Mouse (Mus musculus): ENCODE data around the gene Zan. TPM values are rescaled to one million over a fixed set of nuclear protein-coding genes. Genes with fewer than 3 reads are reported as not detected.

Zan gene
- polyA plus RNA-seq, 1 experiment = not detected

DNA sequence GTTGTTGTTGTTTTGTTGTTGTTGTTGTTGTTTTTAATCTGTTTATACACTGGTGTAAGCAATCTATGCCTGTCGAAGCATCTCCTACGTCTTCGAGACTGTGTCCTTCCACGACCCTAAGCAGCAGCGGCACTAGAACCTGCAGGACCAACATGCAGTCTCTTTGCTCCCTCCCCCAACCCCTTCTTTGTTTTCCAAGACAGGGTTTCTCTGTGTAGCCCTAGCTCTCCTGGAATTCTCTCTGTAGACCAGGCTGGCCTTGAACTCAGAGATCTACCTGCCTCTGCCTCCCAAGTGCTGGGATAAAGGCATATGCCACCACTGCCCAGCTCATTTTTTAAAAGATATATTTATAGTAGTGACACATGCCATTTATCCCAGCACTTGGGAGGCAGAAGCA is 133.5 kb downstream of the Zan start:
- H3K4me1 ChIP-seq (ENCODE audit: control insufficient read depth, insufficient read depth, insufficient read length, low read length) = peaks cover 8% of the 10 kb centered on the region
- no peak overlapping the region for H3K4me3 ChIP-seq (ENCODE audit: insufficient read depth, low read depth, low read length)
- H3K27ac ChIP-seq (replicated peaks; ENCODE audit: low read depth, low read length) = no peak overlapping the region

DNA sequence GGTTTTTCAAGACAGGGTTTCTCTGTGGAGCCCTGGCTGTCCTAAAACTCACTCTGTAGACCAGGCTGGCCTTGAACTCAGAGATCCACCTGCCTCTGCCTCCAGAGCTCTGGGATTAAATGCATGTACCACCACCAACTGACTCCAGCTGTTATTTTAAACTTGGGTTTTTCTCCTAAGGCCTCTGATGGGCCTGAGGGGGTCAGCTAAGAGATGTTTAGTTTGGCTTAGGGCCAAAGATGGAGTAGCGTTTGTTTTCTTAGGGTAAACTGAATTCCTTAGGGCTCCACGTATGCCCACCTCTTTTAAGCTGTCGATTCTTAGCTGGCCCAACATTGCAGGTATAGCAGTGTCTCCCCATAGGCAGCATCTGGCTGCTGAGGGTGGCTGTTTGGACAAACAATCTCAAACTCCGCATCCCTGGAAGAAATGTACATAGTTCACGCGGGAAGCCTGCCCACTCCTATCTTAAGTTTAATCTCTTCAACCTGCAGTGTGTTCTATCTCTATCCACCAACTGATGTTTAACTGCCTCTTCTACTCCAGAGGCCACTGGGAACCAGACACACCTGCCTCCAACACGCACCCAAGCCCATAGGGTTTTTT is 134.4 kb downstream of the Zan start:
- no peak overlapping the region for H3K4me3 ChIP-seq (ENCODE audit: insufficient read depth, low read depth, low read length)
- H3K27ac ChIP-seq (replicated peaks; ENCODE audit: low read depth, low read length) = no peak overlapping the region
- peaks cover 13% of the 10 kb centered on the region for H3K4me1 ChIP-seq (ENCODE audit: control insufficient read depth, insufficient read depth, insufficient read length, low read length)

DNA sequence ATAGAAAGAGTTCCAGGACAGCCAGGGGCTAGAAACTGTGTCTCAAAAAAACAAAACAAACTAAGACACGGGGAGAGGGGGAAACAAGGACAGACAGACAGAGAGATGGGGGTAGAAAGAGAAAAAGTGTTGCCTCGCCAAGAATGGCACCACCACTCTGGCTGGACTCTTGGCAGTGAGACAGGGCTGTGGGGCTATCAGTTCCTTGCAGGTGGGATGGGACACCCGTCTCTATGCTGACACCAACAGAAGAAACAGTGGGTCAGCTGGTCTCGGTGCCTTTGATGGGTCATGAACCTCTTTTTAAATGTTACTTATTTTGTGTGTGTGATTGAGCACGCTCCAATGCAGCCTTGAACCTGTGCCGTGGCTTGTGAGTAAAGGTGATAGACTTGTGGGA is 136.6 kb downstream of the Zan start:
- Histone ChIP-seq H3K4me3 (ENCODE audit: insufficient read depth, low read depth, low read length) (no peak overlapping the region), H3K27ac (replicated peaks; ENCODE audit: low read depth, low read length) (peak overlapping the region; percentile 96), H3K4me1 (ENCODE audit: control insufficient read depth, insufficient read depth, insufficient read length, low read length) (peaks cover 13% of the 10 kb centered on the region)

DNA sequence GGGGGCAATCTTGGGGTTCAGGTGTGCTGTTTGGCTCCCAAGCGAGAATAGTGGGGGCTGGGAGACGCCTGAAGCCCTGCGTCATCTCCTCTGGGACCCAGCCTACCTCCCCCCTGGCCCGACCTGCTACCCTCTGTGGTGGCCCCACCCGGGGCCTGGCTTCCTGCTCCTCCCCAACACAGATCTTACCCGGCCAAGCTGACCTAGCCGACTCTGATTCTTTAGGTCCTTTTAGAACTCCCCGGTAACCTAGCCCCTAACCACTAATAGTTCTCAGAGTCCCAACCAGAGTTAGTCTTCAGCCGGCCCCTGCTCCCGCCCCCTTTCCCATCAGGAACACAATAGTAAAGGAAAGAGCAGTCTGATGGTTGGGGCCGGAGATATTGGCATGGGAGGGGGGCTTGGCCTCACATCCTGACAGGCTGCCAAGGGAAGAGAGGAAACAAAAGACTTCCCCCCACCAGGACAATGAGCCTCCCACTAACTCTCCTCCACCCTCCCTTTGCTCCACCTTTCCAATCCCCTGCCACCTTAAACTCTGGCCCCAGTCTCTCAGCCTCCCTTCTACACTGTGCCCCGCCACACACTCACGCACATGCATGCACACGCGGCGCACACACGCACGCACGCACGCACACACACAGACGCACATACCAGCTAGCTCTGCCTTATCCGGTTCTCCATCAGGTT is 137.4 kb downstream of the Zan start:
- peak overlapping the region; percentile 96 for H3K27ac ChIP-seq (replicated peaks; ENCODE audit: low read depth, low read length)
- H3K4me1 ChIP-seq (ENCODE audit: control insufficient read depth, insufficient read depth, insufficient read length, low read length) = peaks cover 13% of the 10 kb centered on the region
- H3K4me3 ChIP-seq (ENCODE audit: insufficient read depth, low read depth, low read length) = peak overlapping the region; percentile 64

DNA sequence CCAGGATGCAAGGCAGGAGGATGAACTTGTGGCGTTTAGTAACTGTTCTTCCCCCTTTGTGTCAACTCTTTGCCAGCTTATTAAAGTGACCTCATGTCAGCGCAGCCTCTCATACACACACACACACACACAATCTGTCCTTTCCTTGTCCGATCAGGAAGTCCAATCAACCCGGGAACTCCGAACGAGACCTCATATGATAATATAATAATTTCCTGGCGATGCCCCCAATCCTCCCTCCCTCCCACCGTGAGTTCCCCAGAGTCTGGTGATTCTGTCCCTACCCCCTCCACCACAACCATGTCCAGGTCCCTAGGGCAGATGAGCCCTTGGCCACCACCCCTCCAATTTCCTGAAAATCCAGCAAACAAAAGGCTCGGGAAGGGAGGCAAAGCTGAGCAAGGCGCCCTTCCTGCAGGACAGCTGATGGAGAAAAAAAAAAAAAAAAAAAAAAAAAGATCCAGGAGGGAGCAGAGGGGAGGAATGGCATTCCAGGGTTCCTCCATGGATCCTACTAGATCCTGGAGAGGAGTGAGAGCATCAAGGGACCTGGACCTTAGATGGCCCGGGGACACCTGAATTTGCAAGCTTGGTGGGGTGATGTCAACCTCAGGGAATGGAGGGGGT is 138.1 kb downstream of the Zan start:
- peak overlapping the region; percentile 96 for H3K27ac ChIP-seq (replicated peaks; ENCODE audit: low read depth, low read length)
- peaks cover 13% of the 10 kb centered on the region for H3K4me1 ChIP-seq (ENCODE audit: control insufficient read depth, insufficient read depth, insufficient read length, low read length)
- H3K4me3 ChIP-seq (ENCODE audit: insufficient read depth, low read depth, low read length) = peak overlapping the region; percentile 64

DNA sequence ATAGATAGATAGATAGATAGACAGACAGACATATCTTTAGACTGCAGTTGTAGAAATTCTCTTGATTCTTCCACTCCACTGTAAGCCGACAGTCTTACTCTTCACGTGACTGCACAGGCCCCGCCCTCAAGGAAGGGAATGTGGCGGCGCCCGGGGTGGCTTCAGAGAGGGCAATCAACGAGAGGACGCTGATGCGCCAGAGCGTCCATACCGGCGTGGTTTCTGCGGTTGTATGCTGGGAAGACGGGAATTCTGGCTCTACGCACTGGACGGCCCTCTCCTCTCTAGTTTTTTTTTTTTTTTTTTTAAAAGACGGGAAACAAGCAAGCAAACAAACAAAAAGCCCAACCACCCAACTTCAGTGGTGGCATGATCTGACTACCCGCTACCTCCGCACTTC is 138.6 kb downstream of the Zan start:
- H3K4me1 ChIP-seq (ENCODE audit: control insufficient read depth, insufficient read depth, insufficient read length, low read length) = peaks cover 13% of the 10 kb centered on the region
- peak overlapping the region; percentile 64 for H3K4me3 ChIP-seq (ENCODE audit: insufficient read depth, low read depth, low read length)
- peak overlapping the region; percentile 96 for H3K27ac ChIP-seq (replicated peaks; ENCODE audit: low read depth, low read length)

DNA sequence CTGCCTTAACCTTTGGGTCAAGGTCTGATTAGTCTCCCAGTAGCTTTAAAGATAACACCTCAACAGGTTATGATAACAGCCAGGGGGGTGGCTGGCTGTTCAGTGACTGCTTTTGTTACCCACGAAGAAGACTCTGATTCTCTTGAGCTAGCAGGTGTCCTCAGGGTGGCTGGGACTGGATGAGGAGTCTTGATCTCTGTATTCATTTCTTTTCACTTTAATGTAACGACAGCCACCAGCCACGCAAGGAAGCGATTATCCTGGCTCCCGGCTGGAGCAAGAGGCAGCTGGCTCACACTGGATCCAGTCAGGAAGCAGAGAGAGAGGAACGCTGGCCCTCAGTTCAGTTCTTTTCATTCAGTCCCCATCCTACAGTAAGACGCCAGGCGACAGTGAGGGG is 139.7 kb downstream of the Zan start:
- no peak overlapping the region for H3K27ac ChIP-seq (replicated peaks; ENCODE audit: low read depth, low read length)
- H3K4me3 ChIP-seq (ENCODE audit: insufficient read depth, low read depth, low read length) = no peak overlapping the region; the same call in 1 of the 2 replicates
- peaks cover 13% of the 10 kb centered on the region for H3K4me1 ChIP-seq (ENCODE audit: control insufficient read depth, insufficient read depth, insufficient read length, low read length)

DNA sequence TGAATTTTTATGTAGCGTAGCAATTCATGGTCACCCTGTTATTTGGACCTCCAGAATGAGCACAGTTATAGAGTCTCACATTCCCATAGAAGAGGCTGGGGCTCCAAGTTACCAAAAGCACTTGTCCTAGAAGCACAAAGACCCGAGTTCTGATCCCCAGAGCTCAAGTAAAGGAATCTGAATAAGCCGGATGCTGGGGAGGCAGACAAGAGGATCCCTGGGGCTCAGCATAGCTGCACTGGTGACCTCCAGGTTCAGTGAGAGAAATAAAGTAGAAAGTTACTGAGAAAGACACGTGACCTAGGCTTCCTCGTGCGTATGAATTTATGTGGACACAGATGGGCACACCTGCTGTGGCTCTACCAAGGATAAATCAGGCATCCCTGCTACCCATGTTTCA is 141.8 kb downstream of the Zan start:
- Histone ChIP-seq H3K4me1 (ENCODE audit: control insufficient read depth, insufficient read depth, insufficient read length, low read length) (peaks cover 6% of the 10 kb centered on the region), H3K27ac (replicated peaks; ENCODE audit: low read depth, low read length) (no peak overlapping the region), H3K4me3 (ENCODE audit: insufficient read depth, low read depth, low read length) (no peak overlapping the region)

DNA sequence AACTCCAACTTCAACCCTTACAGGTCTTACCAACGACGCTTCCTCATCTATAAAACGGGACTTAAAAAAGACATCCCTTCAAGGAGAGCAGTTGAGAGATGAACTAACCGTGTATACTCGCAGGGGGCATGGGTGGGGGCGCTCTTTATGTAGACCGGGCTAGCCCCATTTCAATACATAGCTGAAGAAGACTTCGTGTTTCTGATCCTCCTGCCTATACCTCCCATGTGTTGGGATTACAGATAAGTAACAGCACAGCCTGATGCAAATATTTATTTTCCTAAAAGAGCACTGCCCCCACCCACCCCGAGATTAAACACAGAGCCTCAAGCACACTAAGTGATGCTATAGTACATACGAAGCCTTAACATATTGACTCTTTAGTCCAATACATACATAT is 142.5 kb downstream of the Zan start:
- Histone ChIP-seq H3K4me1 (ENCODE audit: control insufficient read depth, insufficient read depth, insufficient read length, low read length) (peaks cover 6% of the 10 kb centered on the region; the same call in 1 of the 2 replicates), H3K4me3 (ENCODE audit: insufficient read depth, low read depth, low read length) (no peak overlapping the region), H3K27ac (replicated peaks; ENCODE audit: low read depth, low read length) (no peak overlapping the region)

DNA sequence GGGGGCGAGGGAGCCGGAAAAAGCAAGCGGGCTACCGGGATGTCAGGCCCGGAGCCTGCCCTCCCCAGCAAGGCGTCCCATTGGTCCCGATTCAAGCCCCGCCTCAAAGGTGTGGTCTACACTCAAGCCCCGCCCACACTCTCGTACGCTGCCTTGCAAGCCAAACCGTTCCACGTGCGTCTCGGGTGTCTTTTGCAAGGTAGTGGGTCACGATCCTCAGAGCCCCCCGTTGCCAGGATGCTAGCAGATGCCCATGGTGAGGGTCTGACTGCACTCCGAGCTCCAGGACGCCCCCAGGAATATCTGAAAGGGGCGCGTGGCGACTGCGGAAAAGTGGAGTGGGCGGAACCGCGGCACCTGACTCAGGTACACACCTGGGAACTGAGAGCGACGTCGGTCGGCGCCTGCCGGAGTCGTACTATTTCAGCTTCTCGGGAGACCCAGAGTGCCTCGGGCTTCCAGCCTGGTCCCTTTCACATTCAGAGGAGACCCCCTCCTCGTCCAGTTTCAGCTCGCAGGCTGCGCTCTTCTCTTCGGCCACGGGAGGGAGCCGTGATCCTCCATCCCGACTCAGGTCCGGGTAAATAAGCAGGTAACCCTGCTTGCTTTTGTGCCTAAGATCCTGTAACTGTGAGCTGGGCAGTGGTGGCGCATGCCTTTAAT is 143.2 kb downstream of the Zan start, which contains the start of gene Slc12a9:
Gene Slc12a9 (minus strand): TSS at position 86 of the 663 bp plus-strand sequence.
- Histone ChIP-seq H3K27ac (replicated peaks; ENCODE audit: low read depth, low read length) (no peak within 1 kb of the TSS), H3K4me3 (ENCODE audit: insufficient read depth, low read depth, low read length) (peak within 1 kb of the TSS; percentile 50), H3K4me1 (ENCODE audit: control insufficient read depth, insufficient read depth, insufficient read length, low read length) (peaks cover 6% of the 10 kb centered on the region; the same call in 1 of the 2 replicates)

DNA sequence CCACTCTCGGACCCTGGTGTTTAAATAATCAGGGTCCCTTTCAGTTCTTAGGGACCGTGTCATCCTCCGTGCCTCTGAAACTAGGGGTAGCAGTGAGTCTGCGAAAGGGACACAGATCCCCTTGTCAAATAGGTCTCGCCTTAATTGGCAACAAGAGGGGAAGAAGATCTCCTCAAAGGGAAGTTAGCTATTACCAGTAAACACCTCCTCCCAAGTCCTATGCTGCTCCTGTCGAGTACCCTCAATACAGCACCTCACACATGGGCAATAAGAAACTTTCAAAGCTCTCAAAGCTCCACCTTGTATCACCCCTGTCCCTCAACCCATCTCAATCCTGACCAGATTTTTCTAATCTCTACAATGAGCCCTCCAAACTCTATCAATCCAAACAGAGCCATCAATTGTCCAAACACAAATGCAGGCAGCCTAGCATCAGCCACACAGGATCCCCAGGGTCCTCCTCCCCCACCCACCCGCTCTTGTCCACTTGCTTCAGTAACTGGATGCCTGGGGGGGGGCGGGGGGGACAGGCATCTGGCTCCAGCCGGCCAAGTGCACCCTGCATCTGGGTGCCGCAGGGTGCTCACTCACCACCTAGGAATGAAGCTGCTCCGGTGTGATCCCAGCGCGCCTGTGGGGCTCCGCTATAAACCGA is 143.9 kb downstream of the Zan start:
- Histone ChIP-seq H3K4me1 (ENCODE audit: control insufficient read depth, insufficient read depth, insufficient read length, low read length) (peaks cover 6% of the 10 kb centered on the region; the same call in 1 of the 2 replicates), H3K27ac (replicated peaks; ENCODE audit: low read depth, low read length) (no peak overlapping the region), H3K4me3 (ENCODE audit: insufficient read depth, low read depth, low read length) (peak overlapping the region; percentile 50)

DNA sequence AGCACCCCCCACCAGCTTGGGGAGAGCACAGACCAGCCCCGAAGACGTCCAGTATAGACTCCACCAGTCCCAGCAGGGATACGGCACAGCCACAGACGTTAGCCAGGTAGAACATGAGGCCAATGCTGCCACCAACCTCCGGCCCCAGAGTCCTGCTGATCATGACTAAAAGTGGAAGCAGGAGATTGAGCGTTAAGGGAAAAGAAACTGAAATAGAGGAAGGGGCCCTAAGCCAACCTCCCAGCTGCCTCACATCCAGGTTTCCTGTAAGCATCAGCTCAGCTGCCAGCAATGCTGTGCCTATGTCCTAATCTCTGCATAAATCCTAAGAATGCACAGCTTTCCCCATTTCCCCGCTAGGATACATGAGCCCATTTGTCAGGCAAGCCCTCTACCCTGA is 146.0 kb downstream of the Zan start:
- no peaks in the 10 kb centered on the region for H3K4me1 ChIP-seq (ENCODE audit: control insufficient read depth, insufficient read depth, insufficient read length, low read length)
- no peak overlapping the region for H3K4me3 ChIP-seq (ENCODE audit: insufficient read depth, low read depth, low read length)
- no peak overlapping the region for H3K27ac ChIP-seq (replicated peaks; ENCODE audit: low read depth, low read length)

All from brown adipose tissue, adult 24 weeks (tissue).